ENCODE assay signal across 11 mouse cellular contexts in genomic region chrX:99148061-99148905, GRCm38 (mm10). TPM values are rescaled to one million over a fixed set of nuclear protein-coding genes. Genes with fewer than 3 reads are reported as not detected.
A peak's percentile ranks its signal among the peaks of the same experiment; 100 is the strongest.
DNase-seq lines count a peak whose midpoint lies in the region; ATAC-seq and TF ChIP-seq lines count a peak whose summit lies in the region.
"Had no signal": no experiment of that assay in that cellular context is flagged by ENCODE, and none has a peak within 500 bp of the region (broad histone marks: within the 10 kb centered on the region; RNA-seq: fewer than 3 reads in every experiment).

No protein-coding gene starts in this region.

- TF ChIP-seq EP300 in lung, postnatal 0 days (IDR thresholded peaks at IDR 0.05), result no peak

- no peak for TF ChIP-seq CTCF in lung, adult 2 months (IDR thresholded peaks at IDR 0.05; ENCODE audit: insufficient read depth, low read length)
- TF ChIP-seq CTCF in lung, postnatal 0 days (IDR thresholded peaks at IDR 0.05), result no peak
- TF ChIP-seq CTCF in midbrain, postnatal 0 days (IDR thresholded peaks at IDR 0.05), result no peak

- 57% methylated on average over 11 of the region's 11 CpGs for WGBS in lung, adult 2 months
- 51% methylated on average over 9 of the region's 11 CpGs for WGBS in lung, postnatal 0 days
- WGBS in forebrain, embryonic 14.5 days, result 39% methylated on average over 11 of the region's 11 CpGs
- 58% methylated on average over 10 of the region's 11 CpGs for WGBS in midbrain, postnatal 0 days

- no peak overlapping the region for H3K9ac ChIP-seq in lung, postnatal 0 days (replicated peaks; ENCODE audit: low read depth)
- no peak overlapping the region for H3K9ac ChIP-seq in forebrain, embryonic 14.5 days (ENCODE audit: low read length)
- H3K9ac ChIP-seq in midbrain, postnatal 0 days (replicated peaks; ENCODE audit: low read length, poor library complexity, severe bottlenecking), result no peak overlapping the region
- H3K9ac ChIP-seq: heart, embryonic 13.5 days; liver, embryonic 13.5 days had no signal

- no peak for ATAC-seq in lung, postnatal 0 days
- ATAC-seq in forebrain, embryonic 14.5 days, result peak; percentile 59
- ATAC-seq in midbrain, postnatal 0 days (ENCODE audit: low FRiP score), result 0 out of 2 replicates have a peak, but pooled peaks have one; percentile 17

- H3K9me3 ChIP-seq in lung, postnatal 0 days (ENCODE audit: low read length), result no peaks in the 10 kb centered on the region
- no peaks in the 10 kb centered on the region for H3K9me3 ChIP-seq in forebrain, embryonic 14.5 days (replicated peaks; ENCODE audit: control insufficient read depth, low read length)
- no peaks in the 10 kb centered on the region for H3K9me3 ChIP-seq in midbrain, postnatal 0 days (ENCODE audit: low read length)
- H3K9me3 ChIP-seq: heart, embryonic 13.5 days; liver, embryonic 13.5 days had no signal

- no peak overlapping the region for H3K27ac ChIP-seq in lung, postnatal 0 days (ENCODE audit: low read length)
- peak overlapping the region; percentile 83 for H3K27ac ChIP-seq in forebrain, embryonic 14.5 days (ENCODE audit: low read depth, low read length)
- no peak overlapping the region for H3K27ac ChIP-seq in midbrain, postnatal 0 days (ENCODE audit: low read depth, low read length)
- H3K27ac ChIP-seq: heart, embryonic 13.5 days; liver, embryonic 13.5 days had no signal

- H3K36me3 ChIP-seq in lung, postnatal 0 days (ENCODE audit: insufficient read depth, low read length), result no peaks in the 10 kb centered on the region
- peaks cover 50% of the 10 kb centered on the region for H3K36me3 ChIP-seq in forebrain, embryonic 14.5 days (ENCODE audit: control insufficient read depth, insufficient read depth, low read length)
- peaks cover 5% of the 10 kb centered on the region; the same call in 1 of the 2 replicates for H3K36me3 ChIP-seq in midbrain, postnatal 0 days (ENCODE audit: insufficient read depth, low read length)
- H3K36me3 ChIP-seq: liver, embryonic 13.5 days had no signal

- intact Hi-C loops in gastrocnemius, postnatal 14 days (cut with DNase I; ENCODE audit: low total_unique reads), result no loop called here

- H3K4me1 ChIP-seq in lung, adult 2 months (ENCODE audit: control insufficient read depth, insufficient read depth, low read length), result peaks cover 24% of the 10 kb centered on the region
- H3K4me1 ChIP-seq in lung, postnatal 0 days (ENCODE audit: insufficient read depth, low read depth, low read length), result no peaks in the 10 kb centered on the region
- H3K4me1 ChIP-seq in forebrain, embryonic 14.5 days (ENCODE audit: control insufficient read depth, insufficient read depth, low read length), result peaks cover 21% of the 10 kb centered on the region
- no peaks in the 10 kb centered on the region for H3K4me1 ChIP-seq in midbrain, postnatal 0 days (ENCODE audit: insufficient read depth, low read length)

- peak; percentile 10 for DNase-seq in lung, adult 2 months
- DNase-seq in lung, postnatal 0 days (ENCODE audit: low spot score), result no peak
- DNase-seq in forebrain, embryonic 14.5 days (ENCODE audit: low spot score), result peak; percentile 79
- DNase-seq in kidney, adult 11 months, result peak; percentile 71
- DNase-seq in midbrain, postnatal 0 days (ENCODE audit: low spot score), result no peak
- DNase-seq in gastrocnemius, postnatal 14 days, result no peak
- DNase-seq in c-Kit-positive CD71-positive TER-119-positive erythroid progenitor cells, embryonic 14.5 days (ENCODE audit: low spot score), result no peak
- DNase-seq: adrenal gland, adult 2 months; liver, embryonic 13.5 days; thymus, postnatal 14 days had no signal

- H3K4me2 ChIP-seq in lung, postnatal 0 days (replicated peaks; ENCODE audit: low read depth, low read length), result no peak overlapping the region
- H3K4me2 ChIP-seq in forebrain, embryonic 14.5 days (ENCODE audit: low read length), result peak overlapping the region; percentile 24; the same call in 1 of the 2 replicates
- no peak overlapping the region for H3K4me2 ChIP-seq in midbrain, postnatal 0 days (ENCODE audit: low read depth, low read length, poor library complexity, severe bottlenecking)
- H3K4me2 ChIP-seq: heart, embryonic 13.5 days; liver, embryonic 13.5 days had no signal

- H3K27me3 ChIP-seq in lung, postnatal 0 days (replicated peaks; ENCODE audit: insufficient read depth, low read length), result no peaks in the 10 kb centered on the region
- H3K27me3 ChIP-seq in forebrain, embryonic 14.5 days (replicated peaks; ENCODE audit: control insufficient read depth, insufficient read depth, low read length), result no peaks in the 10 kb centered on the region
- H3K27me3 ChIP-seq in midbrain, postnatal 0 days (ENCODE audit: insufficient read depth, low read length), result no peaks in the 10 kb centered on the region
- H3K27me3 ChIP-seq: liver, embryonic 13.5 days had no signal

- H3K4me3 ChIP-seq in lung, adult 2 months (replicated peaks; ENCODE audit: extremely low read depth, low read depth, low read length), result no peak overlapping the region
- no peak overlapping the region for H3K4me3 ChIP-seq in lung, postnatal 0 days (ENCODE audit: low read depth, low read length)
- H3K4me3 ChIP-seq in forebrain, embryonic 14.5 days (ENCODE audit: low read depth, low read length), result no peak overlapping the region
- no peak overlapping the region for H3K4me3 ChIP-seq in midbrain, postnatal 0 days (ENCODE audit: low read depth, low read length)
- H3K4me3 ChIP-seq: heart, embryonic 13.5 days; liver, embryonic 13.5 days had no signal

- no peak for TF ChIP-seq POLR2A in lung, adult 2 months (IDR thresholded peaks at IDR 0.05; ENCODE audit: borderline replicate concordance, extremely low read depth, low read depth, low read length)

RNA-seq across cellular contexts. Expression of gene Efnb1, which starts 12.4 kb away (rescaled TPM):
- 81.4 and 132 TPM in 2 replicates for polyA plus RNA-seq in lung, adult 2 months (2012; rRNA removed)
- polyA plus RNA-seq in lung, postnatal 0 days (2015; fragmentation: Nextera tagmentation; extraction: Ambion mirVana), result 45.6 and 53.0 TPM in 2 replicates
- polyA plus RNA-seq in forebrain, embryonic 14.5 days (2014; fragmentation: Nextera tagmentation; extraction: Ambion mirVana), result 44.4 and 46.5 TPM in 2 replicates
- total RNA-seq in midbrain, postnatal 0 days (2014; rRNA removed), result 18.0 and 22.4 TPM in 2 replicates
- 12.0 and 13.6 TPM in 2 replicates for polyA plus RNA-seq in midbrain, postnatal 0 days (2015; fragmentation: Nextera tagmentation; extraction: Ambion mirVana)
- 1 to 10 TPM; 8.4 to 9.8 TPM for total RNA-seq in gastrocnemius, postnatal 14 days (2021)

Comparison
In these comparisons a context has a peak if more than half of its experiments do, and no peak if none do; other contexts are left out.
1. DNase-seq: peak in lung, adult 2 months (single experiment), forebrain, embryonic 14.5 days (single experiment) and kidney, adult 11 months (single experiment); none in lung, postnatal 0 days (single experiment), midbrain, postnatal 0 days (single experiment), gastrocnemius, postnatal 14 days (single experiment) and c-Kit-positive CD71-positive TER-119-positive erythroid progenitor cells, embryonic 14.5 days (single experiment).